Mouse (Mus musculus): ENCODE data around the gene Smarcb1.
A peak's percentile ranks its signal among the peaks of the same experiment; 100 is the strongest.
"Not testable (repeated sequence)": the region's sequence is repeated elsewhere in the genome, so short reads cannot be mapped to it uniquely, and the experiment has no call there.

The Smarcb1 gene

GRCm38 (mm10) chr10:75889406-75890153, 31.8 kb downstream of the Smarcb1 start:
- DNase-seq (ENCODE audit: low spot score in 2 of 2), result no peak

- not testable (repeated sequence) for DNase-seq (ENCODE audit: low spot score in 2 of 2)
Measured at GRCm38 (mm10) chr10:75887504-75887903, 33.9 kb downstream of the Smarcb1 start.

GRCm38 (mm10) chr10:75884742-75885141, 36.7 kb downstream of the Smarcb1 start:
- no peak for DNase-seq (ENCODE audit: low spot score in 2 of 2)

- peak; percentile 27 to 49 for DNase-seq (ENCODE audit: low spot score in 2 of 2)
Measured at GRCm38 (mm10) chr10:75883232-75883552, 38.2 kb downstream of the Smarcb1 start.

- DNase-seq (ENCODE audit: low spot score in 2 of 2), result no peak
Measured at GRCm38 (mm10) chr10:75882433-75883231, 38.8 kb downstream of the Smarcb1 start.

- no peak for DNase-seq (ENCODE audit: low spot score in 2 of 2)
Measured at GRCm38 (mm10) chr10:75881578-75882432, 39.6 kb downstream of the Smarcb1 start.

- no peak for DNase-seq (ENCODE audit: low spot score in 2 of 2)
Measured at GRCm38 (mm10) chr10:75880771-75881577, 40.4 kb downstream of the Smarcb1 start.

GRCm38 (mm10) chr10:75880351-75880750, 41.1 kb downstream of the Smarcb1 start:
- no peak for DNase-seq (ENCODE audit: low spot score in 2 of 2)

- DNase-seq (ENCODE audit: low spot score in 2 of 2), result no peak
Measured at GRCm38 (mm10) chr10:75878836-75879235, 42.6 kb downstream of the Smarcb1 start.

GRCm38 (mm10) chr10:75873543-75874170, 47.8 kb downstream of the Smarcb1 start:
- DNase-seq (ENCODE audit: low spot score in 2 of 2), result no peak

- DNase-seq (ENCODE audit: low spot score in 2 of 2), result no peak
Measured at GRCm38 (mm10) chr10:75872915-75873542, 48.4 kb downstream of the Smarcb1 start.

GRCm38 (mm10) chr10:75872025-75872914, 49.1 kb downstream of the Smarcb1 start:
- DNase-seq (ENCODE audit: low spot score in 2 of 2), result no peak

- no peak for DNase-seq (ENCODE audit: low spot score in 2 of 2)
Measured at GRCm38 (mm10) chr10:75861587-75861986, 59.8 kb downstream of the Smarcb1 start.

GRCm38 (mm10) chr10:75860746-75861145, 60.7 kb downstream of the Smarcb1 start:
- no peak for DNase-seq (ENCODE audit: low spot score in 2 of 2)

GRCm38 (mm10) chr10:75859786-75860470, 61.5 kb downstream of the Smarcb1 start, which contains the start of gene Mif:
Mif (minus strand) TSS chr10:75860240.
- DNase-seq (ENCODE audit: low spot score in 2 of 2), result peak; percentile 79 to 83

- no peak for DNase-seq (ENCODE audit: low spot score in 2 of 2)
Measured at GRCm38 (mm10) chr10:75859107-75859746, 62.2 kb downstream of the Smarcb1 start.

- no peak for DNase-seq (ENCODE audit: low spot score in 2 of 2)
Measured at GRCm38 (mm10) chr10:75857598-75857997, 63.8 kb downstream of the Smarcb1 start.

- no peak for DNase-seq (ENCODE audit: low spot score in 2 of 2)
Measured at GRCm38 (mm10) chr10:75856976-75857375, 64.4 kb downstream of the Smarcb1 start.

Data from thymus, postnatal 10 days (tissue).